Mouse (Mus musculus) forelimb bud, embryonic 11.5 days (tissue): ENCODE measurements at regions not wholly inside any gene's neighbourhood (a gene's known extent, or its start where the extent isn't known, plus 50 kb on each side); places are given as distances from the start of the nearest gene placed in this dataset.

ENCODE experiments used
- DNase-seq: peaks from one replicate; pipeline ENCODE4 v3.0.0-alpha.2; 2012; ENCODE audit warnings: low read depth, low spot score

GRCm38 (mm10) chr12:9404981-9405380 lies 164.9 kb upstream of the Osr1 start:
- DNase-seq, result no peak

GRCm38 (mm10) chr12:9419311-9419710 lies 150.6 kb upstream of the Osr1 start:
- no peak for DNase-seq

DNA sequence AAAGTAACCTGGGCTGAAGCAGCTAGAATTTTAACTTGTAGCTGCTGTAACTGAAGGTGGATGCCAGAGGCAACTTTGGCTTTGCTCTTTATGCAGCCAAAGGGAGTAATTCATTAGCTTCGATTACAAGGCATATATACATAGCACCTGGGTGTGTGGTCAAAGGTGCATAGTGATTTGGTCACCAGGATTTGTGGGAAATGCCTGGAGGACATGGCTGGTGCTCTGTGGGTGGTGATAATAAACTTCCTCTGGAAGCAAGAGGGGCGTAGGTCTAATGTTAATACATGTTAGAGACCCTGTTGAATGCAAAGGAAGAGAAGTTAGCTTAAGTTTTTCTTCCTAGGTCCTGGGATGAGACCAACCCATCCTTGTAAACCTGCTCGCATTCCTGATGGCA lies 139.3 kb upstream of the Osr1 start:
- DNase-seq, result peak; percentile 60

DNA sequence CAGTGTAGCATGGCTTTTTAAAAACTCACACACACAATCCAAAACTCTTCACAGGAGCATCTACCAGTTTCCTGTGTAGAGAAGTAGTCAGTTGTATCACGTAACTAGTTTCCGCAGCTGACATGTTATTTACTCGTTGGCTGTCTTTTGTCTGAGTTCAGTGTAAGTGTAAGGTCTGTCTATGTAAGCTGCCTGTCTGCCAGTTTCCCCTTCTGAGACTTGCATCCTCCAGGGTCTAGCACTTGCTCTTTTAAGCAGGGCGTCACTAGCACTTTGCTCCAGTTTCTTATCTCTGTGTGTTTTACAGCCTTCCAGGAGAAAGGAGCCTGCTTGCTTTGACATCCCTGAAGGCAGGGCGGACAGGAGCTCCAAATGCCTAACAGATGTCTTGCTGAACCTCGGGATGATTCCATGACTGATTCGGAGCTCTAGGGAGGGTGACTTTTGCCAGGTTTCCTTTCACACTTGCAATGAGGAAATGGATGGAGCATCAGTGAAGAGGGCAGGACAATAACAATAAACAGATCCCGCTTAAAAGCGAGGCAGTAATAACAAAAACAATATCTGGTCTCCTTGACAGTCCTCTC lies 131.2 kb upstream of the Osr1 start:
- DNase-seq, result no peak

DNA sequence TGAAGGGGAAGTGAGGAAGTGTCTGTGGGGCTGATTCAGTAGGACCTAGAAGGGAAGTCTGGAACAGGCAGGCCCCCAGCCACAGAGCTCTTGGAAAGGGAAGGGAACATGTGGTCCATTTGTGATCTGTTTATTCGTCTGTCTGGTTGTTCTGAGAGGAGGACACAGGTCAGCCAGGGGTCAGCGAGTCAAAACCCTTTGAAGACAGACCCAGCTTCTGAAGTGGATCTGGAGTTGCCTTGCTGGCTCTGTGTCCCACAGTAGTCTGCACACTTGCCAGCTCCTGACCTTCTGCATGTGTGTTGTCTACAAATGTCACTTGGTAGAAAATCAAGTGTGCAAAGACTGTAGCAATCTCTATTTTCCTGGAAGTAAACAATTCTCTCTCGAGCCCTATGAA lies 119.3 kb upstream of the Osr1 start:
- DNase-seq, result no peak

DNA sequence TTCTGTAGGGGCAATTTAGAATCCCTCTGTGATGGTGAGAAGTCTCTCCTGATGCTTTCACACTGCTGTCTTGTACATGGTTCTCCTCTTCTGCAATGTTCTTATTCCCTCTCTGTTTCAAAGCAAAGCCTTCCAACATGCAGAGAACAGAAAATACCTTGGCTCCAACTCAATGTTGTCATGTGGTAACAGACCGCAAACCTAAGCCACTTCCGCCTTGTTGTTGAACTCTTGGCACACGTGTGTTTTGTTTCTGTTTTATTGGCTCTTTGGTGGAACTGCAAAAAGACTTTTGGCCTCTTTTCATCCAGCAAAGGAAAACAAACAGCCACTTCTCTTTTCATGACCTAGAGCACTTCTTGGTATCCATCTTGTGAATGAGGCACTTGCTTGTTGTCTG lies 109.7 kb upstream of the Osr1 start:
- DNase-seq, result no peak

- DNase-seq, result no peak
Measured at GRCm38 (mm10) chr12:9469655-9470470, 100.1 kb upstream of the Osr1 start.

DNA sequence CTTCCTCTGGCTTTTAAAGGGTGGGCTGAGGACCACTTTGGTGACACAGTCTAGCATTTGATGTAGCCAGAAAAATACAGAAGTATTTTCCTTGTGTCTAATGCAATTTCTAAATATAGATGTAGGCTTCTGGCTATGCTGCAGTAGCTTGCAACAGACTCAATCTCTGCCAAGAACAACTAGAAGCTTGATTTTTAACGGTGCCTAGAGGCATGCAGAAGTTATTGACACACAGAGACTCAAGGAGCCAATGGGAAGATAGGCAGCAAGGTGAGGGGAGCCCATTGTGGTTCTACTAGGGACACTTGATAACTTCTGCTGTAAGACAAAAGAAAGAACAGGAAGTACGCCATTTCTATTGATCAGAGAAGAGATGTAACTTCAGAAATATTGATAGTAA lies 94.1 kb upstream of the Osr1 start:
- no peak for DNase-seq

GRCm38 (mm10) chr12:9478201-9478600 lies 91.7 kb upstream of the Osr1 start:
- no peak for DNase-seq

DNA sequence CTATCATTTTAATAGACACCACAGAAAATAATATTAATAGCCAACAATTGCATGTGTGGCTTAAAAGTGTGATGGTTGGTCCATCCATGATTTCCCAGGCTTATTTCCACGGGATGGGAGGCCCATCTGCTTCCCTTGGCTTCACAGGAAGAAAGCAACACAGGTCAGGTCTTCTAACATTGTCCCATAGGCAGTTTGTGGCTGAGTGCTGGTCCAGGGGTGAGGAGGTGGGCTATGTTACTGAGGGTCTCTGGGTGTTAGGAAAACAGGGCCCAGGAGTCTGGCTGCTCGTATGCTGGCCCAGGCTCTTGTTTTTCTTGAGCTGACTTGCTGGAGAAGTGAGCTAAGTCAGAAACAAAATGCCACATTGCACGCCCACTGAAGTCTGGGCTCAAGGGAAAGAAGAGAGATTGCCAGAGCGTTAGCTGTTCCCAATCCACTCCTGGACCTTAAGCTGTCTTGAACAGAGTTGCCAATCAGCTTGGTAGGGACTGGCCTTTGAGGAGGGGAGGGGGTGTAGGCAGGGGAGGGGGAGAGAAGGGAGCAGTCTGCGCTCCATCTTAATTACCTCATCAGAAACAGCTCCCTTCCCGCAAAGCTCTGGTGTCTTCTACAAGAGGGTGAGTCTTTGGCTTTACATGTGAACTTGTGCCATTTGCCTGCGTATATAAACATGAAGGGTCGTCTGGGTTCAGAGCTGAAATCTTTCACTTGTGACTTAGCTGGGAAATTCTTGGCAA lies 82.1 kb upstream of the Osr1 start:
- no peak for DNase-seq

DNA sequence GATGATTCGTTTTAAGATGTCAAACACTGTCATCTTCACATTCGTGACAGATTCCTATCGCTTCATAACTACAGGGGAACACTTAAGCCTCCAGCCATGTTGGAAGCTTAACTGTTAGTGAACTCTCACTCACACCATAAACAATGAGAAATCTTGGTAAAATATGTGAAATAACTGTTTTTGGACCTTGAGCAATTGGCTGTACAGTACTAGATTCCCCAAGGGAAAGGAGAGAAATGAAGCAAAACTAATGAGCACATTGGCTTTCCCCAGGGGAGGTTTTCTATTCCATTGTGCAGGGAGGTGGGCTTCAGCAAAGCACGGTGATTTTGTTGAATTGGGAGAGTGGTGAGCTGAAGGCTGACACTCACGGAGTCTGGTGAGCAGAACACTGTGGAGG lies 56.0 kb upstream of the Osr1 start:
- no peak for DNase-seq

DNA sequence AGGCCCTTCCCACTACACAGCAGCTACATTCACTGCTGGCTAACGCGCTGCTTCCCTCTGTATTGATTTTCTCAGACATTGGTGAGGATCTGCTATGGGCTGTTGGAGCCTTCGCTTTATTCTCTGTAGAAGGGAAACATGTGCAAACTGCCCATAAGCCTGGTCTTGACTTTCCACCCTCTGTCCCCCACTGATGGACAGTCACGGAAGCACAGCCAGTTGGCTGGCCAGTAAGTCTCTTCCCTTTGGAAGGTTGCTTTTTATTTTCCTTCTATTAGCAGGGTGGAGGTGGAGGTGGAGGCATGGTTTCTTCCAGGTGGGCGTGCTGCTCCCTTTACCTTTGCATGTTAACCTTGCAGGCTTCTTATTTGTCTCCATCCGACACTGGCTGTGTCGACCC lies 51.1 kb upstream of the Osr1 start:
- no peak for DNase-seq

- DNase-seq, result no peak
Measured at GRCm38 (mm10) chr12:9519346-9519745, 50.6 kb upstream of the Osr1 start.
